Mouse (Mus musculus): ENCODE data around the gene Bcl11a. TPM values are rescaled to one million over a fixed set of nuclear protein-coding genes. Genes with fewer than 3 reads are reported as not detected.

Gene Bcl11a
- polyA plus RNA-seq, 1 experiment = not detected

GRCm38 (mm10) chr11:24201223-24201622 is 123.4 kb downstream of the Bcl11a start:
- no peaks in the 10 kb centered on the region for H3K4me1 ChIP-seq (ENCODE audit: control insufficient read depth, insufficient read depth, insufficient read length, low read length)
- no peak overlapping the region for H3K4me3 ChIP-seq (ENCODE audit: insufficient read depth, low read depth, low read length)
- H3K27ac ChIP-seq (replicated peaks; ENCODE audit: low read depth, low read length) = no peak overlapping the region

- Histone ChIP-seq H3K4me1 (ENCODE audit: control insufficient read depth, insufficient read depth, insufficient read length, low read length) (no peaks in the 10 kb centered on the region), H3K4me3 (ENCODE audit: insufficient read depth, low read depth, low read length) (no peak overlapping the region), H3K27ac (replicated peaks; ENCODE audit: low read depth, low read length) (no peak overlapping the region)
These were observed 124.9 kb downstream of the Bcl11a start for GRCm38 (mm10) chr11:24202641-24203361.

- Histone ChIP-seq H3K4me3 (ENCODE audit: insufficient read depth, low read depth, low read length) (no peak overlapping the region), H3K4me1 (ENCODE audit: control insufficient read depth, insufficient read depth, insufficient read length, low read length) (no peaks in the 10 kb centered on the region), H3K27ac (replicated peaks; ENCODE audit: low read depth, low read length) (no peak overlapping the region)
These were observed 125.6 kb downstream of the Bcl11a start for GRCm38 (mm10) chr11:24203489-24203888.

- no peak overlapping the region for H3K4me3 ChIP-seq (ENCODE audit: insufficient read depth, low read depth, low read length)
- H3K4me1 ChIP-seq (ENCODE audit: control insufficient read depth, insufficient read depth, insufficient read length, low read length) = no peaks in the 10 kb centered on the region
- H3K27ac ChIP-seq (replicated peaks; ENCODE audit: low read depth, low read length) = no peak overlapping the region
These were observed 131.1 kb downstream of the Bcl11a start for GRCm38 (mm10) chr11:24208951-24209351.

GRCm38 (mm10) chr11:24214509-24215134 is 136.8 kb downstream of the Bcl11a start:
- Histone ChIP-seq H3K4me1 (ENCODE audit: control insufficient read depth, insufficient read depth, insufficient read length, low read length) (no peaks in the 10 kb centered on the region), H3K27ac (replicated peaks; ENCODE audit: low read depth, low read length) (no peak overlapping the region)

GRCm38 (mm10) chr11:24217741-24218333 is 140.0 kb downstream of the Bcl11a start:
- H3K27ac ChIP-seq (replicated peaks; ENCODE audit: low read depth, low read length) = no peak overlapping the region
- no peak overlapping the region for H3K4me3 ChIP-seq (ENCODE audit: insufficient read depth, low read depth, low read length)
- H3K4me1 ChIP-seq (ENCODE audit: control insufficient read depth, insufficient read depth, insufficient read length, low read length) = no peaks in the 10 kb centered on the region

More at GRCm38 (mm10) chr11:24214509-24215134, 136.8 kb downstream of the Bcl11a start:
- no peak overlapping the region for H3K4me3 ChIP-seq (ENCODE audit: insufficient read depth, low read depth, low read length)

GRCm38 (mm10) chr11:24221601-24222307 is 143.9 kb downstream of the Bcl11a start:
- Histone ChIP-seq H3K4me1 (ENCODE audit: control insufficient read depth, insufficient read depth, insufficient read length, low read length) (no peaks in the 10 kb centered on the region), H3K27ac (replicated peaks; ENCODE audit: low read depth, low read length) (no peak overlapping the region), H3K4me3 (ENCODE audit: insufficient read depth, low read depth, low read length) (no peak overlapping the region)

Other genes starting within 250 kb of the Bcl11a start
- 3.8 and 5.3 TPM in 2 replicates for gene Papolg, start 182.8 kb upstream of the Bcl11a start, polyA plus RNA-seq (2012; ENCODE audit: insufficient read depth, insufficient read length, missing spikeins)
- not detected in 2 replicates for gene A830031A19Rik, start 3.0 kb upstream of the Bcl11a start, polyA plus RNA-seq (2012; ENCODE audit: insufficient read depth, insufficient read length, missing spikeins)